Mouse (Mus musculus) brain, adult 2 months (tissue): ENCODE measurements around the gene Krtap16-1.

Experiments
- DNase-seq: peaks from one replicate; pipeline ENCODE4 v3.0.0; 2011; ENCODE audit warnings: low read depth, low spot score

Gene Krtap16-1

DNA sequence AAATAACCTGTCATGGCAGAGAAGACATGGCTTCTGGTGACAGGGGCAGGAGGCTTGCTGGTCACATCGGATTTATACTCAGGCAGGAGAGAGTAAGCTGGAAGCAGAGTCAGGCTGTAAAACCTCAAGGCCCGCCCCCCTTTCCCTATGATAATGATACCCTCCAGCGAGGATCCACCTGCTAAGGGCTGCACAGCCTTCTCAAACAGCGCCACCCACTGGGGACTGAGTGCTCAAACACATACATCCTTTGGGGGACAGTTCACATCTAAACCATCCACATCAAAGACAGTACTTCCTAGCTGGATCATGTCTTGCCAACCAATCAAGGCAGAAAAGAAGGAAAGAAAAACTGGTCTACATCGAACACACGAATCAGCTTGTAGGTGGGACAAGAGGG lies 22.2 kb downstream of the Krtap16-1 start:
- no peak for DNase-seq

- DNase-seq: no peak
Observed at GRCm38 (mm10) chr11:99948175-99948574, 38.2 kb downstream of the Krtap16-1 start, which contains the start of gene Krtap9-5. Krtap9-5 (plus strand) TSS chr11:99948475.

- no peak for DNase-seq
Observed at GRCm38 (mm10) chr11:99937751-99938264, 48.6 kb downstream of the Krtap16-1 start.

DNA sequence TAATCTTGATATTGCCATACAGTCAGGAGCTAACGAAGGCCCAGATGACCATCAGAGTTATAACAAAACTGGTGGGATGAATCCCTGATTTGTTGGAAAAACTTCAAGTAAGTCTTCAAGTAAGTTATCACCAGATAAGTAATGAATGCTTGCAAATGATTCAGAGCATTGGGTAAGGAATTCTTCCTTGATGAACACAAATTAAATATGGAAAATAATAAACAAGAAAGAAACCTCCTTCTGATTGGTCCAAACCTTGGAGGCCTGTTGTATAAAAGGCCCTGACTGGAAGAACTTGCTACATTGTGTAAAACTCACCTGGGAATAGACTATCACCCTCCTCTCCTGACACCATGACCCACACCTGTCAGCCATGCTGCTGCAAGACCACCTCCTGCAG lies 50.4 kb downstream of the Krtap16-1 start, which contains the start of gene Krtap31-2:
Gene Krtap31-2 (plus strand): TSS at position 301 of the 400 bp plus-strand sequence.
- DNase-seq: no peak
